Mouse (Mus musculus) right cerebral cortex, postnatal 14 days (tissue): ENCODE results near the gene Rbms1.

Source experiments
- DNase-seq: peaks from one replicate; pipeline ENCODE4 v3.0.0; 2022

The Rbms1 gene

DNA sequence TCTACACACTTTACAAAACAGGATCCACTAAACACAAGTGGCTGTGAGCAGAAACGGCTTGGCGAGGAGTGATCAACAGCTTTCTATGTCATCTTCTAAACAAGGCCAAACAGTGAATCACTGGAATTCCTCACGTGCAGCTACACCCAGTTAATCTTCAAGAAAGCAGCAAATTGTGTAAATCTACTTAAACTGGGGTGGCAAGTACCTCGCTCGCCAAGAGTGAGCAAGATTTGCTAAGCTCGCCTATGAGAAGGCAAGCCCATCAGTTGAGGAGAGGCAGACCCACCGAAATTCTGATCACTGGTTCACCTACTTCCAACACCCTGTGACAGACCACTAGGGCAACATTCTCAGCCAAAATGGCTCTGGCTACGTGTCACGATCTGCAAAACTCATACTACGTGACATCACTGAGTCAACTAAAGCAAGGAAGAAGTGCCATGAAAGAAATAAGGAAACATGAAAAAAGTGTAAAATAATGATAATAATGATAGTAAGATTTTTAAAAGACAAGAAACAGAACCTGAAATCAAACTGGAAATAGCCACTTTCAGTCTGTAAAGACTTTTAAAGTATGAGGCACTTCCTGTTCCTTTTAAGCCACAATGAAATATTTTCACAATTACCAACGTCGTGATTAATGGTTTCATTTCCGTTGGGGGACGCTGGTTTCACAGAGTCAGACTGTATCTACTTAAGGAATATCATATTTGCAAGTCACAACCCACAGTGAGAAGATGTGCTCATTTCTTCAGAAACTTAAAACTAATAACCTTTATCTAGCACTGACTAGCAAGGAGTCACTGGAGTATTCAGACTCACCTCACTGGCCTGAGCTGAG is 85.2 kb downstream of the Rbms1 start:
- no peak for DNase-seq

DNA sequence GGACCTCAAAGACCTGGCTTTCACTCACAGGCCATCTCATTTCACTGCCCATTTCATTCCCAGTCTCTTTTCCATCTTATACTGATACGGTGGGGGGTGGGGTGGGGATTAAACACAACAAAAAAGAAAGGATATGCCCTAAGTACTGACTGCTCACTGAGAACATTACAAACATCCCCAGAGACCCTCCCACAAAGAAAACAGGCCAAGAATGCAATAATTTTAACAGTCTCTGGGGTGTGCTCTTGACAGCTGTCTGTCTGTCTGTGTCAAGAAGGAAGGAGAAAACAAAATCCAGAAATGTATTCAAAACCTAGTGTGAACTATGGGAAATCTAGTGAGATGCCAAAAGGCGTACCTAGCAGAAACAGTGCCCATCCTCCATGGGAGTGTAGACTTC is 86.1 kb downstream of the Rbms1 start:
- DNase-seq = no peak

DNA sequence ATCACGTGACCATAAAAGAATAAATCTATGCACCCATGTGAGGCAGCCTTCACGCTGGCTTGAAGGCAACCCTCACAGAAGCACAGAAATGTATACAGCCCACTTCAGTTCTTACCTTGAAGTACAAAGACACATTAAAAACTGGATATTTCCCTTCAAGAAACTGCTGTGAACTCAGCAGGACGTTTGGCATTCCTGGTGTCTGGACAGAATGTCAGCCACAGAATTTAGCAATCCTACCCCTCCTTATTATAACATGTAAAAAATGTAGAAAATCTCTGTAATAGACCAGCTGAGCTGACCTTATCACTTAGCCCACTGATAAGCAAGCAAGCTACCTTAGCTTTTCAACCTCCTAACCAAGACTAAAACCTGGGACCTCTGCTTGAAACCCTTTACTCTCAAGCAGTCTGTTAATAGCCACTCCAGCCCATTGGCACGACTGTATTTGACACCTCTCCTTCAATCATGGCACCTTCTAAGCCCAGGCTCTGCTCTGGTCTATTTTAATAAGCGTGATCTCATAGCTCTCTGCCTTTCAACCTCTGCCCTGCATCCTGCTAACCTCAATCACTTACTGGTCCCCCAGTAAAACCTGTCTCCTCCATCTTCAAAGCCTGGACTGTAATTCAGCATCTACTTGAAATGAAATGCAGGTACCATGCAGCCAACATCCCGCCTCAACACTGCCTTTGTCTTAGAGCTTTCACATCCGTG is 90.7 kb downstream of the Rbms1 start:
- DNase-seq = no peak

DNA sequence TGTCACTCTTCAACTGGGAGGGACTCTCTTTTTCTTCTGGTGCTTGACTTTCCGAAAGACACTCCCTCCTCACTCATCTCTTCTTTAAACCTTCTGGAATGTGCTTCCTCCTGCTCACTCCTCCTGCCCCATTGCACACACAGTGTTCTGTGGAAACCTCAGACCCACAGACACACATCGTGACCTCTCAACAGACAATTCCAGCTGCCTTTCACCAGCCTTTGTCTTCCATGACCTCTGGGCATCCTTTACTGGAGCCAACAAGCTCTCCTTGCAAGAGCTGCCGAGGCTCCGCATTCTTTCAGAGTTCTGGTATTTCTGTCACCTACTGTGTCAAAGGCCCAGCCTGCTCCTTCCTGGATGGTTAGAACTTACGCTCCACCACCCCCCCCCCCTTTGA is 92.0 kb downstream of the Rbms1 start:
- no peak for DNase-seq

DNA sequence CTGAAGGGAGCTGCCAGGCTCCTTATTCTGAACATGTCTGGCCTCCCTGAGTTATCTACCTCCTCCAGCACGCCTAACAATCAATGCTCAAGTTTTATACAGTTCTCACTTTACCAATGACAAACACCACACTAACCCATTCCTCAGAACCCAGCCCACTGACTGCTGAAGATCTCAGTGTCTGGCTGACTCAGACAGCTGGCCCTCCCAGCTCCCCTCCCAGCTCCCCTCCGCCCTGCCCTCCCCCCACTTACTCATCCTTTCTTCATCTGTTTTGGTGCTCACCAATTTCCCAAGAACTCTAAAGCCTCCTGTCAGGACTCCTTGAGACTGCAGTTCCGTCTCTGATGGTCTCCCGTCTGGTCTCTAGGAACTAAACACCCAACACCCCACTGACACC is 92.5 kb downstream of the Rbms1 start:
- no peak for DNase-seq

DNA sequence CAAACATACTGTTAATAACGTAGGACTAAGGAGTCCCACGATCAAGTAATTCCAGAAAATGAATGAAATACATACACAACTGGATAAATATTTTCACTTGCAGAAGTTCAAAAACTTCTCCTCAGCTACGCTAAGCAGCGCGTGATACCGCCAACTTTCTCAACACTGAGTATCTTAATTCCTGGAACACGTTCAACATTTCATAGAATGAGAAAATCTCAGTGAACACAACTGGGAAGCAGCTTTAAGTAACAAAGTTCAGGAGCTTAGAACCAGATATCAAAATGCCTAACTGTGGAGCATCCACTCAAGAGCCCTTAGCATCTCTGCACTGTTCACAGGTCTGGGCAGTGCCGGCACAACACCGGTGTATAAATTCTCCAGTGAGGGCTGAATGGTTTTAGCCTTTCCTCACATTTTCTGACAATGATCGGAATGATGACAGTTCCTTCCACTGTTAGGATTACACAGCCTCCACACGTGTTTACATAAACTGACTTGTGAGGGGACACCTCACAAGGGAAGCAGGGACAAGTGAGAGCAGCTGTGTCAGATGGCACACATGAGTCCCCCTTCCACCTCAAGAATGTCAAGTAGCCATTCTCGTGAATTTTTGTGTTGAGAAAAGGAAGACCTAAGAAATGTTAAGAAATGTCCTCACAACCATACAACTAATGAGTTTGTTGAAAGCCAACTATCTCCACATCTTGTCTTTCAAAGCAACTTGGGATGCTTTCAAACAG is 93.8 kb downstream of the Rbms1 start:
- no peak for DNase-seq

DNA sequence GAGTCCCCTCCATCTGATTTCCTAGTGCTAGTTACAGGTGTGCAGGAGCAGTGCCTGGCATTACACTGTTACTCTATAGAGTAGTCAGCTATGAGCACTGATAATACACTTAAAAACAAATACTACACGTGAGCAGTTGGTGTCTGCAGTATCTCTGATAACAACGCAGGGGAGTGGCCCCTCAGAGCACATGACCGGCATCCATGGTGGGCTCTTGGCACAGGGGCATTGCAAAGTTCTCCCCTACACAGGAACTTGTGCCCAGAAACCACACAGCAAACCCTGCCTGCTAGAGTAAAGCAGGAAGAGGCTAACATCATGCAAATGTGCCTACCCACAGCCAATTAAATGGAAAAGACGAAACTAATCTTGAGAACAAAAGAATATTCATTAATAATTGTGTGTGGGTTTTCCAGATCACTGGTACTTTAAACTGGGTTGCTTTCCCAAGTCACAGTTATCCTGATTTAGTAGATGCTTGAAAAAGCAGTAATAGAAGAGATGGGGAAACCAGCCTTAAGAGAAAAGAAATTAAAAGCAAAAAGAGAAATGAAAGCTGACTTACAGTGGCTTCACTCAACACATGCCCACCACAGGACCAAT is 94.8 kb downstream of the Rbms1 start:
- no peak for DNase-seq

DNA sequence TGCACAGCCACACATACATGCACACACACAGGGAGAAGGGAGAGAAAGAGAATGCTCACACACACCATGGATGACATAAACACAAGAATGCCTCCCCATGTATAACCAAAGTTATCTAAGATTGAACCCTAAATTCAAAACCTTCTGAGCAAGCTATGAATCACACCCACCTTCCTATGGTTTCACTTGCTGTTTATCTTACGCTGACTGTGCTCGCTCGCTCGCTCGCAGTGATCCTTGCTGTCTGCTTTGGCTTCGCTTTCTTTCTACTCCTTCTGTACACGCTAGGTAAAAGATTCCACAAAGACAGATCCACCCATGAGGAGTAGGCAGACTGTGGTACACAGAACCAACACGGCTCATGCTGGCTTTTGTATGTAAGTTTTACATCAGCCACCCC is 95.7 kb downstream of the Rbms1 start:
- no peak for DNase-seq

DNA sequence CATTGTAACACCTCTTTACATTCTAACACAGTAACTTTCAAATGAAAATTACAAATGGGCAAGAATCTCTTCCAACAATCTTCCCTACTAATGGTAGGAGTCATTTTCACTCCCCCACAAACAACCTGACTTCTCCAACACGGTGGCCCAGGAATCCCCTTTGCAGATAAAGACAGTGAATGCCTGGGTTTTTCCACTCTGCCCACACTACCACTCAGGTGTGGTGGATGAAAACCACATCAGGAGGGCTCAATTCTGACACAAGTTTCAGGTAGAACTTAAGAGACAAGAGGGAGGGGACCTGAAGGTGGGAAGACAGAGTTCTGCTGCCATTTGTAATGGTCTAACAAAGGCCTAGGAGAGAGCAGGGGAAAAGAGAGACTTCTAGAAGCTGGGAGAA is 97.1 kb downstream of the Rbms1 start:
- no peak for DNase-seq

DNA sequence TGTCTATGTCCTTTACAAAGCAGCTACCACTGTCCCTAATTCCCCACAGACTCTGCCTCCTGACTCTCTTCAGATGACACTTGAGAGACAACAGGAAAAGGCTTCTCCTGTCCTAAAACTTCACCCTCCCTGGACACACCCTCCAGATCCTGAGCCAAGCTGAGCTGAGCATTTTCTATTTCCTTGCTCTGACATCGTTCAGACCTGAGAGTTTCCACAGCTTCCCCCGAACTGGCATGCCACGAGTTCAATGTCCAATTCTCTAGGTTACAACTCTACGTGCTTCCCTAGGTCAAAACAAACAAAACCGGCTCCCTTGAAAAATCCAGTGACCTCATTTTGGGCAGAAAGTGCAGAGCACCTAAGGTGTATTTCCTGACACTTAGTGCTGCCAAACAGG is 98.0 kb downstream of the Rbms1 start:
- no peak for DNase-seq

DNA sequence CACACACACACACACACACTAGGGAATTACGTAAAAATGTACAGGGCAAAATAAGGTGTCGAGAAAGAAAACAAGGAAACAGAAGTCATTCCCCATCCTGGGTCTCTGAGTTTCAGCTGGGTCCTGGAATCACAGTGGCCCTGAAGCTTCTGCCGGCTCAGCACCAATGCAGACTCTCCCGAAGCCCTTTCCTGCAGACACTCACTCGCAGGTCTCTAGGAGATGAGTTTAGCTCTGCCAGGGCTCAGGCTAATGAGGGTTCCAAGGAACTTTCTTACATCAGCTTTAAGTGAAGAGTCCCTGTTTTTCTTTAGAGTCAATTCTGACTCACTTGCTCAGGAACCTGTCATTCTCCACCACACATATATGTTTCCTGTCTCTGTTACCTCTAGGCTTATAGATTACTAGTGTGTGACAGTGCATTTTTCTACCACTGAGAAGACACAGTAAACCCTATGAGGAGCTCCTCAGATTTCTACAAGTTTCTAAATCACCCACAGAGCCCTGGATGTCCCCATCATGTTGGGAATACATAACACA is 98.7 kb downstream of the Rbms1 start:
- no peak for DNase-seq

DNA sequence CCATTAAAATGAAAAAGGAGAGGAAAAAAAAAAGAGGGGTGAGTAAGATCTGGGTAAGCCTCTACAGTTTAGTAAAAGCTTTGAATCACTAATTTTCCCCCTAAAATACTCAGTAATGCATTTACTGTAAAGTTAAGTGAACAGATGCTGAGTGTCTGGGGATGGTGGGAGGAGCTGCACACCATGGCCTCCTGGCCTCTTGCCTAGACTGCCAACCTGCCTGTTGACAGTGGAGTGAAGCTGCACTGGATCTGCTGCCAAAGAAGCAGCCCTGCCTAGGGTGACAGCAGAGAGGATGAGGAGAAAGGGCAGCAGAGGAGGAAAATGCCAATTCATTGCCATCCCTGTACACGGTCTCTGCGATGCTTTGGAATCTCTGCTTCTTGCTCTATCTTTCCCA is 99.2 kb downstream of the Rbms1 start:
- DNase-seq = peak; percentile 36

DNA sequence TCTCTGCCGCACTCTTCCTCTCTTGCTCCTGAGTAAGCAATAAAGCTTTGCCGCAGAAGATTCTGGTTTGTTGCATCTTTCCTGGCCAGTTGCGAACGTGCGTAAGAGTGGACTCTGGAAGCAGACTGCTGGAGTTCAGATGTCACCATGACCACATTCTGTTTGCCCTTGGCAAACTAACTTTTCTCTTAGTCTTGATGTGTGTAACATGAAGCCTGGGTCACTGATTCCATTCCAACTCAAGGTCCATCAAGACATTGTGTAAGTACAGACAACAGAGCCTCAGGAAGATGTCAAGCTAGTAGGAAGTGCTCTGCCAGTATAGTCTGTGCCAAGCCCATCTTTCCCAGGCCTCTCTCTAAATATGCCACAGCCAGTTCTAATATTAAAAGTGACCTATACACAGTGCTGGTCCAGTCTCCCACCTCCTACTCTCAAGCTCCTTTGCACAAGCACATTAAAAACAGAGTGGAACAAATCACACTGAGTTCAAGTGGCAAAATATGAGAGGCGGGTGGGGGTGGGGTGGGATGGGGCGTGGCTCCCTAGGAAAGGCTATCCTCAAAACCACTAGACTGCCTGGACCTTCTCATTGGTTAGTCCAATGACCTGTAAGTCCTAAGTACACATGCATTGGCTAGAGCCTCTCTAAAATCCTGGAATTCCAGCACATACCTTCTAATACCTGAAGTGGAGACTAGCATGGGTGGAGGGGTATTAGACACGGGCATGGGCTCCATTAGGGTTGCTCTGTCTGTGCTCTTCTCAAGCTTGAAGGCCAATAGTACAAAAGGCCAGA is 99.9 kb downstream of the Rbms1 start:
- DNase-seq = no peak

DNA sequence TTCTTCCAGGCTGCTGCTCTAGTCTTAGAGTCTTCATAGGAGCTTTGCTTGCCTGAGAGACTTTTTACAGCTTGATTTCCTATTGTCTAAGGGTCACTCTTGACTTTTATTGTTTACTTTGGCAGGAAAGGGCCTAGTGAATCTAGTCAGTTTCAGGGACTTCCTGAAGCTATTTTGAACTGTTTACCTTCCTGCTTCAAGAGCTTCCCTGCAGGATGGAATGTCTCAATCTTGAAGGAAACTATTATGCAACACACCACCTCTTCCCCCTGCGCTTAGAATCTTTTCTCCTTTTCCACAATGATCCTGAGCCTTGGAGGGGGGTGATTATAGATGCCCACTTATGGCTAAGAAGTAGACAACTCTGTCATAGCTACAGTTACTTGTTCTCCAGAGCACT is 104.9 kb downstream of the Rbms1 start:
- DNase-seq = no peak

DNA sequence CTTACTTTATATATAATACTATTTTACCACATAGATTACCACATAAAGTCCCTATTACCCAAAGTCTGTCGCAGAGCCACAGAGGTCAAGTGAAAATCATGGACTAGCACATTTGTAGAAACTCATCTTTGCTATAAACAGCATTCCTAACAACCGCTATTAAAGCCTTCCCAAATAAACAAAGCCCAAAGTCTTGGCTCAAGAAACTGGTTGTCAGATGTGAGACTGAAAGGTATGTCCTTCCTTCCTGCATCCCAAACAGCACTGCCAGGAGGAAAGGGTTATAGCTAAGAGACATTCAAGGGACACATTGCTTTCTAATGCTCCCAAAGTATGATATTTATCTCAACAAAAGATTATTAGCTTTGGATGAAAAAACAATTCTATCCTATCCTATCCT is 106.9 kb downstream of the Rbms1 start:
- DNase-seq = no peak

DNA sequence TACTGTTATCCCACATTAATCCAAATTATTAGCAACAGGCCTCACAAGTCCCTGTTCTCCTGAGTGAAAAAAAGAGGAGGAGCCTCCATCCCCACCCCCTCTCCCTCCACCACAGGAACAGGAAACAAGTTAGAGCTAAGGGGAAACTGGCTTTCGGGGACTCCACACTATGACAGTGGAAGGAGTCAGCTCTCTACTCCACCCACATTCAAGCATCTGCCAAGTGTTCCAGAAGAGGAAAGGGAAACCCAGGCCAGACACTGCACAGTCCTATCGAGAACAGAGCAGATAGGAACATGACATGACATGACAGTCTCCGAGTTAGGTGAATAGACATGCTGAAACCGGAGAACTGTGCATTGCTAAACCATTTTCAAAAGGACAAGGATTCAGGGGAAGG is 108.0 kb downstream of the Rbms1 start:
- no peak for DNase-seq

DNA sequence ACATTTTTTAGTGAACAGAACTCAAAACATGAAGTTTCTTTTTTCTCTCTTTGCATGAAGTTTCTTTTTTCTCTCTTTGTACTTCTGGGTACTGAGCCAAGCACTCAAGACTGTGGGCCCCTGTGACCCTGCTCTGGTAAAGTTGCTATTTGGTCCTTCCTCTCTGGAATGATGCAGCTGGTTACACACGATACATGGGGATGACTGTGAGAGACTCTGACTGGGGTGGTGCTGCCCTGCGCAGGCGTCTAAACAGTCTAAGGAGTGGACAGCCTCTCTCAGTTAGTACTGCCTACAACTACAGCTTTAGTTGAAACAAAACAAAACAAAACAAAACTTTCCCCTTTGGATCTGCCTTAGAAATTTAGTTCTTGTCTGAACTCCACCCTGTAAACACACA is 111.1 kb downstream of the Rbms1 start:
- no peak for DNase-seq

DNA sequence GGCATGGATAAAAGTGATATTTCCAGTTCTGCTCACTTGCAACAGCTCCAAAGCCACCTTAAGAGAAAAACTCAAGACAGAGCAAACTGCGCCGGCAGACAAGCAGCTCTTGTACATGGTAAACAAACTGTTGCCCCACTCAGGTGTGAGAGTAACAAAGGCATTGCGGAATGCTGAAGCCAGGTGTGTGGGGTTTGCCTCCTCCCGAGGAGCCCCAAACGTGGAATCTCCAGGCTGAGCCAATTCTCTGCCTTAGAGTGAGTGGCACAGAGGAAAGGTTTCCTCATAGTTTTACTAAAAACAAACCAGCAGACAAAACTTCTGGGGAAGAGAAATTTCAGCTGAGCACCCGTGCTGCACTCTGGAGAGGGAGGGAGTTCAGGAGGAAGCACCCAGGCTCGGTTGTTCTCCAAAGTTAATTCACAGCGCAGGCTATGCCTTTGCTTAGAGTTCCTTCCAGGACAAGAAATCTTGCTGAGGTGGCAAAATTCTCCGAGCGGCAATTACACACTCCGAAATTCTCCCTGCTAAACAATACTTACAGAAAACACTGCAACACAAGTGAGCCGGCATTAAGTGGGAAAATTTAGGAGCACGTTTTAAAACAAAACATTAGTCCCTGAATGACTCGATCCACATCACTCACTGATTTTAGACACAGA is 111.8 kb downstream of the Rbms1 start:
- DNase-seq = no peak

DNA sequence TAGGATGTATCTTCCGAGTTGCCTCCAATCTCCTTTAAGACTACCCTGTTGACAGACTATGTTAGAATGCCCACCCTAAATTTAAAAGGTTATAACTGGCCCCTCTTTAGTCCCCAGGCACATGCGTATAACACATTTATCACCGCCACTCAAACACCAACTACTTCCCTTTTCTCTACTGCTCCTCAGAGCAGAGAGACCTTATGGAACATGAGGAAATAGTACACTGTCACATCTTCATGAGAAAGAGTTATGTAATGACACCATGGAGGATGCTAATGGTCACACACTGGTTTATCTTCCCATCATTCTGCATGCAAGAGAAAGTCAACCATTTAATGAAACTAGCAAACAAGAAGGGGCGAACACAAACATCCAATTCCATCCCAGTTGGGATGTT is 114.5 kb downstream of the Rbms1 start:
- DNase-seq = no peak

DNA sequence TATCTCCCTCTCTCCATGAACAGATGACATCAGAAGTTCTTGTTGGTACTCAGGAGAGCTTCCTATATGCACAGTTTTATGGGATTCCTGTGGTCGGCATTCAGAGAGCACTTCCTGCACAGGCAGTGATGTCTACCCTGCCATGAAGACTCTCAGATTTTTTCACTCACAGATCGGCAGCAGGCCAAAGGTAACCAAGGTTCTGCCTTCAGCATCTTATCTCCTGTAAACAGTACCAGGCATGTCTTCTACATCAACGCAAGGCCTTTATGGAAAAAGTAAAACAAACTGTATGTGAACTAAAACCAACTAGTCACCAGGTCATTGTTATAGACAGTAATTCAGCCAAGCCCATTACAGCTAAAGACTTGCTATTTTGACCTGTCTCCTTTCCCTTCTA is 115.0 kb downstream of the Rbms1 start:
- no peak for DNase-seq

DNA sequence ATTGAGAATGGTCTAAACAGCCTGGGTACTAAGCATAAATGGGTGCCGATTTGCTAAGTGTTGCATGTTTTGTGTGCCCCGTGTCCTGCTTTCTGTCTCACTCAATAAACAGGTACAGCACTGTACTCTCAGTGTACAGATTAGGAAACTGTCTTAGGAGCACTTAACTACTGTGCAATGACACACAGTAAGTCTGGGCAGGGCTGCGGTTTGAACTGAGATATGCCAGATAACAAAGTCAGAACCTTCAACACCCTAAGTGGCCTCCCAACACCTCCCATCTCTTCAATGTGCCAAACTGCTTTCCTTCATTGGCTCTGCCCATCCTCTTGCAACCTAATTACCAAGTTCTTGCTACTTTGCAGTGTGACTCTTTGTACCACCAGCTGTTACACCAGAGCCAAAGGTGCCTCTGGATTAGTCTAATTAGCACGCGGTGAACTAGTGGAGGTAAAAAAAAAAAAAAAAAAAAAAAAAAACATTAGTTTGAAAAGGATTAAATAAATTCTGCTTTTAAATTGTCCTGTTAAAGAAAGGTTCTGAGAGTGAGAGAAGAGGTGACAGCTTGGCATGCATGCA is 117.6 kb downstream of the Rbms1 start:
- DNase-seq = no peak
